Mouse (Mus musculus) hindbrain, embryonic 15.5 days (tissue): ENCODE results near the gene Atp8a2. TPM values are rescaled to one million over a fixed set of nuclear protein-coding genes. Genes with fewer than 3 reads are reported as not detected.

Experiments used
- ATAC-seq: fragments of 200-750 bp; cut with Nextera tagmentation; 2 replicates; pipeline ENCODE4 v1.8.0; 2017; ENCODE audit warnings: low read depth, moderate number of reproducible peaks, moderate TSS enrichment; ENCODE audit not compliant: low FRiP score
- H3K27ac ChIP-seq: fragments of 300-500 bp; sonication (generic); replicated peaks from 2 replicates; pipeline ENCODE4 v1.5.1; 2015; ENCODE audit warnings: mild to moderate bottlenecking, inconsistent platforms
- H3K27me3 ChIP-seq: fragments of 300-500 bp; sonication (generic); 2 replicates; pipeline ENCODE4 v1.6.1; 2015; ENCODE audit warnings: control low read depth, inconsistent platforms
- H3K36me3 ChIP-seq: fragments of 300-500 bp; sonication (generic); 2 replicates; pipeline ENCODE4 v1.6.1; 2015; ENCODE audit warnings: control low read depth, inconsistent platforms
- H3K4me1 ChIP-seq: fragments of 300-500 bp; sonication (generic); replicated peaks from 2 replicates; pipeline ENCODE4 v1.6.1; 2015; ENCODE audit warnings: control low read depth, inconsistent platforms
- H3K4me2 ChIP-seq: fragments of 300-500 bp; sonication (generic); 2 replicates; pipeline ENCODE4 v1.6.1; 2015; ENCODE audit warnings: moderate library complexity, mild to moderate bottlenecking, inconsistent platforms
- H3K4me3 ChIP-seq: fragments of 300-500 bp; sonication (generic); 2 replicates; pipeline ENCODE4 v1.5.1; 2015; ENCODE audit warnings: mild to moderate bottlenecking, inconsistent platforms
- H3K9ac ChIP-seq: fragments of 300-500 bp; sonication (generic); 2 replicates; pipeline ENCODE4 v1.6.1; 2015; ENCODE audit warnings: inconsistent platforms
- H3K9me3 ChIP-seq: fragments of 300-500 bp; sonication (generic); 2 replicates; pipeline ENCODE4 v1.6.1; 2016; ENCODE audit warnings: control low read depth, inconsistent platforms
- WGBS: fragments of 180-500 bp; shearing (Covaris S2); methylation state at CpG from one replicate; pipeline ENCODE4 v1.1.7; 2015; 5-methylcytosine and 5-hydroxymethylcytosine counted together
- polyA plus RNA-seq: library from polyadenylated mRNA; unstranded; fragments of >200 nt; fragmentation: Nextera tagmentation; extraction: Ambion mirVana; gene quantifications from 2 replicates; pipeline ENCODE4 v1.2.1, GENCODE M21; 2015

The Atp8a2 gene
- polyA plus RNA-seq, 1 experiment from 2014 or later, result 42.8 TPM

- no peaks in the 10 kb centered on the region for H3K36me3 ChIP-seq
- H3K9ac ChIP-seq, result no peak overlapping the region
- ATAC-seq, result no peak
- H3K4me1 ChIP-seq, result peaks cover 18% of the 10 kb centered on the region
- no peak overlapping the region for H3K4me2 ChIP-seq
- no peak overlapping the region for H3K4me3 ChIP-seq
- WGBS, result 94% methylated on average over 2 of the region's 2 CpGs
- H3K27ac ChIP-seq, result no peak overlapping the region
- H3K9me3 ChIP-seq, result no peaks in the 10 kb centered on the region
- no peaks in the 10 kb centered on the region for H3K27me3 ChIP-seq
These were observed 15.7 kb downstream of the Atp8a2 start for GRCm38 (mm10) chr14:60181306-60181705.

GRCm38 (mm10) chr14:60178571-60178955 lies 18.4 kb downstream of the Atp8a2 start:
- 51% methylated on average over 2 of the region's 2 CpGs for WGBS
- no peaks in the 10 kb centered on the region for H3K36me3 ChIP-seq
- no peaks in the 10 kb centered on the region for H3K9me3 ChIP-seq
- no peak for ATAC-seq
- 0 out of 2 replicates have a peak overlapping the region, but pooled peaks have one; percentile 86 for H3K9ac ChIP-seq
- H3K27ac ChIP-seq, result no peak overlapping the region
- peak overlapping the region; percentile 77 for H3K4me2 ChIP-seq
- H3K4me1 ChIP-seq, result peaks cover 23% of the 10 kb centered on the region
- 0 out of 2 replicates have a peak, but pooled peaks cover 4% of the 10 kb centered on the region for H3K27me3 ChIP-seq
- H3K4me3 ChIP-seq, result peak overlapping the region; percentile 71

- peak overlapping the region; percentile 91 for H3K27ac ChIP-seq
- WGBS, result 24% methylated on average over 25 of the region's 37 CpGs
- H3K4me2 ChIP-seq, result peak overlapping the region; percentile 77
- peak; percentile 46 for ATAC-seq
- peak overlapping the region; percentile 86 for H3K9ac ChIP-seq
- peak overlapping the region; percentile 71 for H3K4me3 ChIP-seq
- 0 out of 2 replicates have a peak, but pooled peaks cover 4% of the 10 kb centered on the region for H3K27me3 ChIP-seq
- no peaks in the 10 kb centered on the region for H3K9me3 ChIP-seq
- peaks cover 23% of the 10 kb centered on the region for H3K4me1 ChIP-seq
- H3K36me3 ChIP-seq, result no peaks in the 10 kb centered on the region
These were observed 19.1 kb downstream of the Atp8a2 start for GRCm38 (mm10) chr14:60177614-60178570.

GRCm38 (mm10) chr14:60176891-60177613 lies 19.9 kb downstream of the Atp8a2 start:
- no peaks in the 10 kb centered on the region for H3K36me3 ChIP-seq
- H3K4me2 ChIP-seq, result peak overlapping the region; percentile 77
- peak; percentile 88 for ATAC-seq
- H3K4me3 ChIP-seq, result peak overlapping the region; percentile 71
- peak overlapping the region; percentile 86 for H3K9ac ChIP-seq
- peak overlapping the region; percentile 91 for H3K27ac ChIP-seq
- peaks cover 25% of the 10 kb centered on the region for H3K4me1 ChIP-seq
- under 1% methylated on average over 83 of the region's 84 CpGs for WGBS
- H3K9me3 ChIP-seq, result no peaks in the 10 kb centered on the region
- H3K27me3 ChIP-seq, result 0 out of 2 replicates have a peak, but pooled peaks cover 4% of the 10 kb centered on the region

GRCm38 (mm10) chr14:60176469-60176890 lies 20.5 kb downstream of the Atp8a2 start:
- Histone ChIP-seq H3K4me3 (peak overlapping the region; percentile 71), H3K9ac (peak overlapping the region; percentile 1; the same call in 1 of the 2 replicates), H3K27me3 (0 out of 2 replicates have a peak, but pooled peaks cover 4% of the 10 kb centered on the region), H3K4me2 (peak overlapping the region; percentile 77), H3K9me3 (no peaks in the 10 kb centered on the region), H3K4me1 (peaks cover 26% of the 10 kb centered on the region), H3K27ac (peak overlapping the region; percentile 91), H3K36me3 (no peaks in the 10 kb centered on the region)
- 25% methylated on average over 9 of the region's 9 CpGs for WGBS
- ATAC-seq, result peak; percentile 65

- H3K4me1 ChIP-seq, result 0 out of 2 replicates have a peak, but pooled peaks cover 11% of the 10 kb centered on the region
- 48% methylated on average over 12 of the region's 12 CpGs for WGBS
- H3K9me3 ChIP-seq, result no peaks in the 10 kb centered on the region
- no peak for ATAC-seq
- no peak overlapping the region for H3K9ac ChIP-seq
- H3K27ac ChIP-seq, result no peak overlapping the region
- 0 out of 2 replicates have a peak, but pooled peaks cover 4% of the 10 kb centered on the region for H3K27me3 ChIP-seq
- no peak overlapping the region for H3K4me3 ChIP-seq
- no peaks in the 10 kb centered on the region for H3K36me3 ChIP-seq
- H3K4me2 ChIP-seq, result no peak overlapping the region
These were observed 24.5 kb downstream of the Atp8a2 start for GRCm38 (mm10) chr14:60172286-60173055.

GRCm38 (mm10) chr14:60170845-60171610 lies 26.0 kb downstream of the Atp8a2 start:
- Histone ChIP-seq H3K9me3 (no peaks in the 10 kb centered on the region), H3K36me3 (no peaks in the 10 kb centered on the region), H3K4me3 (no peak overlapping the region), H3K4me1 (0 out of 2 replicates have a peak, but pooled peaks cover 7% of the 10 kb centered on the region), H3K9ac (no peak overlapping the region), H3K4me2 (no peak overlapping the region), H3K27ac (no peak overlapping the region), H3K27me3 (0 out of 2 replicates have a peak, but pooled peaks cover 4% of the 10 kb centered on the region)
- 81% methylated on average over 16 of the region's 16 CpGs for WGBS
- no peak for ATAC-seq

- H3K9ac ChIP-seq, result no peak overlapping the region
- H3K4me3 ChIP-seq, result no peak overlapping the region
- H3K9me3 ChIP-seq, result no peaks in the 10 kb centered on the region
- no peaks in the 10 kb centered on the region for H3K36me3 ChIP-seq
- no peaks in the 10 kb centered on the region for H3K4me1 ChIP-seq
- ATAC-seq, result no peak
- no peaks in the 10 kb centered on the region for H3K27me3 ChIP-seq
- 92% methylated on average over 3 of the region's 3 CpGs for WGBS
- H3K27ac ChIP-seq, result no peak overlapping the region
- H3K4me2 ChIP-seq, result no peak overlapping the region
These were observed 33.6 kb downstream of the Atp8a2 start for GRCm38 (mm10) chr14:60163367-60163766.

GRCm38 (mm10) chr14:60152373-60152772 lies 44.6 kb downstream of the Atp8a2 start:
- 85% methylated on average over 11 of the region's 11 CpGs for WGBS
- H3K4me1 ChIP-seq, result no peaks in the 10 kb centered on the region
- H3K9me3 ChIP-seq, result no peaks in the 10 kb centered on the region
- no peak overlapping the region for H3K4me2 ChIP-seq
- H3K27me3 ChIP-seq, result no peaks in the 10 kb centered on the region
- no peak overlapping the region for H3K27ac ChIP-seq
- no peak overlapping the region for H3K9ac ChIP-seq
- no peak overlapping the region for H3K4me3 ChIP-seq
- no peaks in the 10 kb centered on the region for H3K36me3 ChIP-seq
- ATAC-seq, result no peak

- WGBS, result 46% methylated on average over 3 of the region's 3 CpGs
- Histone ChIP-seq H3K9me3 (no peaks in the 10 kb centered on the region), H3K9ac (no peak overlapping the region), H3K4me2 (no peak overlapping the region), H3K27me3 (no peaks in the 10 kb centered on the region), H3K36me3 (no peaks in the 10 kb centered on the region), H3K4me3 (no peak overlapping the region), H3K27ac (no peak overlapping the region), H3K4me1 (no peaks in the 10 kb centered on the region)
- no peak for ATAC-seq
These were observed 48.1 kb downstream of the Atp8a2 start for GRCm38 (mm10) chr14:60148893-60149292.

GRCm38 (mm10) chr14:60143234-60143633 lies 53.7 kb downstream of the Atp8a2 start:
- Histone ChIP-seq H3K9me3 (no peaks in the 10 kb centered on the region), H3K27me3 (no peaks in the 10 kb centered on the region), H3K27ac (no peak overlapping the region), H3K4me2 (no peak overlapping the region), H3K4me1 (no peaks in the 10 kb centered on the region), H3K9ac (no peak overlapping the region), H3K4me3 (no peak overlapping the region), H3K36me3 (no peaks in the 10 kb centered on the region)
- WGBS, result 76% methylated on average over 10 of the region's 10 CpGs
- ATAC-seq, result no peak
